Mouse (Mus musculus): ENCODE data around the gene Gm37419. TPM values are rescaled to one million over a fixed set of nuclear protein-coding genes. Genes with fewer than 3 reads are reported as not detected.

Gm37419 gene
- polyA plus RNA-seq, 1 experiment from 2014 or later, result not detected

DNA sequence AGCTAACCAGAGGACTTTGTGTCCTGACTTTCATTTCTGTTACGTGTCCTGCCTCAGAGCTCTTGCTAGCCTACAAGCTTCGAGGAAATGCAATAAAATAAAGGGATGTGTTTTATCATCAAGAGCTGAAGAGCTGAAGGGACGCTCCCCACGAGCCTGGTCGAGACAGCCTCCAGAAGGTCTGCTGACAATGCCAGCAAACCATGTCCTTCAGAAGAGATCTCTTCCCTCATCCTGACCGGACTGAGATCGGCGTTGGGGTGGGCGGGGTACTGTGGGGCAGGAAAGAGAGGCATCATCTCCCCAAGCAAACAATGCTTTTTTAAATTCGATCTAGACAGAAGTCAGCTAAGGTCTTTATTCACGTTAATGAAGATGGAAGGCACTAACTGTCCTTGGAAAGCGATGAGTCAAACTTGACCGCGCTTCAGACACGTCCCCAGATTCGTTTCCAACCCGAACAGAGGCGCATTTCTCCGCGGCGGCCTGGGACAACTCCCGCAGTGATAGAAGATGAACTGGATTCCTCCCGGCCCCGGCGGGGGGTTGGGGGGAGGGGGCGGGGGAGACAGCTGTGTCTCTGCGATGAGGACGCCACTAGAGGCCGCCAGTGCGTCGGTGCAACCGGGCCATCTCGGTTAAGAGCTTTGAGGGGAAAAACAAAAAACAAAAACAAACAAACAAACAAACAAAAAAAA is 5.2 kb upstream of the Gm37419 start:
- WGBS, result under 1% methylated on average over 33 of the region's 33 CpGs
- Histone ChIP-seq H3K27ac (ENCODE audit: low read depth) (no peak overlapping the region), H3K36me3 (ENCODE audit: control insufficient read depth, insufficient read depth, low read length) (no peaks in the 10 kb centered on the region), H3K4me3 (ENCODE audit: low read depth, low read length) (peak overlapping the region; percentile 33), H3K27me3 (replicated peaks; ENCODE audit: control insufficient read depth, insufficient read depth, low read length) (peaks cover 30% of the 10 kb centered on the region), H3K4me1 (replicated peaks; ENCODE audit: control insufficient read depth, insufficient read depth, low read length) (peaks cover 28% of the 10 kb centered on the region), H3K9ac (ENCODE audit: low read length) (peak overlapping the region; percentile 21), H3K4me2 (ENCODE audit: low read length) (peak overlapping the region; percentile 93), H3K9me3 (ENCODE audit: control insufficient read depth, low read length) (no peaks in the 10 kb centered on the region)
- ATAC-seq (replicated peaks; ENCODE audit: low FRiP score, low TSS enrichment, low read depth), result no peak
- DNase-seq (ENCODE audit: low spot score), result peak; percentile 84

- Histone ChIP-seq H3K27ac (ENCODE audit: low read depth) (no peak overlapping the region), H3K27me3 (replicated peaks; ENCODE audit: control insufficient read depth, insufficient read depth, low read length) (peaks cover 30% of the 10 kb centered on the region), H3K36me3 (ENCODE audit: control insufficient read depth, insufficient read depth, low read length) (no peaks in the 10 kb centered on the region), H3K4me2 (ENCODE audit: low read length) (peak overlapping the region; percentile 94), H3K4me1 (replicated peaks; ENCODE audit: control insufficient read depth, insufficient read depth, low read length) (peaks cover 28% of the 10 kb centered on the region), H3K4me3 (ENCODE audit: low read depth, low read length) (peak overlapping the region; percentile 41), H3K9ac (ENCODE audit: low read length) (peak overlapping the region; percentile 42; the same call in 1 of the 2 replicates), H3K9me3 (ENCODE audit: control insufficient read depth, low read length) (no peaks in the 10 kb centered on the region)
- under 1% methylated on average over 22 of the region's 22 CpGs for WGBS
- ATAC-seq (replicated peaks; ENCODE audit: low FRiP score, low TSS enrichment, low read depth) (0 out of 2 replicates have a peak, but pooled peaks have one; percentile 21), DNase-seq (ENCODE audit: low spot score) (peak; percentile 96)
Observed at GRCm38 (mm10) chr16:23984183-23984582, 4.1 kb upstream of the Gm37419 start.

- peaks cover 32% of the 10 kb centered on the region for H3K4me1 ChIP-seq (replicated peaks; ENCODE audit: control insufficient read depth, insufficient read depth, low read length)
- peak overlapping the region; percentile 42 for H3K9ac ChIP-seq (ENCODE audit: low read length)
- ATAC-seq (replicated peaks; ENCODE audit: low FRiP score, low TSS enrichment, low read depth) (no peak), DNase-seq (ENCODE audit: low spot score) (peak; percentile 79)
- peak overlapping the region; percentile 94 for H3K4me2 ChIP-seq (ENCODE audit: low read length)
- no peaks in the 10 kb centered on the region for H3K36me3 ChIP-seq (ENCODE audit: control insufficient read depth, insufficient read depth, low read length)
- no peaks in the 10 kb centered on the region for H3K9me3 ChIP-seq (ENCODE audit: control insufficient read depth, low read length)
- H3K27me3 ChIP-seq (replicated peaks; ENCODE audit: control insufficient read depth, insufficient read depth, low read length), result peaks cover 25% of the 10 kb centered on the region
- H3K4me3 ChIP-seq (ENCODE audit: low read depth, low read length), result peak overlapping the region; percentile 41
- no peak overlapping the region for H3K27ac ChIP-seq (ENCODE audit: low read depth)
- 3% methylated on average over 22 of the region's 22 CpGs for WGBS
Observed at GRCm38 (mm10) chr16:23984760-23985466, 3.4 kb upstream of the Gm37419 start.

- Histone ChIP-seq H3K36me3 (ENCODE audit: control insufficient read depth, insufficient read depth, low read length) (no peaks in the 10 kb centered on the region), H3K4me3 (ENCODE audit: low read depth, low read length) (no peak overlapping the region)
Observed at GRCm38 (mm10) chr16:23985467-23985861, 2.8 kb upstream of the Gm37419 start.

DNA sequence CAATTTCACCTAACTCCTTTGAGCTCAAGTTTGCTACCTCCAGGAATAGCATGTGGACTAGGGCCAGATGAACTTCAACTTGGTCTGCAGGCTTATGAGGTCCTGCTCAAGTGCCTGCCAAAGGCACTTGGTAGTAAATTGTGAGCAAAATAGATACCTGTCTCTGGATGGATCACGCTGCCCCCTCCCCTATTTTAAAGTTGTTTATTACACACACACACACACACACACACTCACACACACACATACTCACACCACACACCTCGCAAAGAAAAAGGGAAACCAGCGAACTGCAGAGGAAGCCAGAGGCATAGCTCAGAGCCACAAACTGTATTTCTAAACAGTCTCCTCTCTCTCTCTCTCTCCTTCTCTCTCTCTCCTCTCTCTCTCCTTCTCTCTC is 2.1 kb upstream of the Gm37419 start:
- 10% methylated on average over 3 of the region's 3 CpGs for WGBS
- H3K4me2 ChIP-seq (ENCODE audit: low read length), result peak overlapping the region; percentile 95
- DNase-seq (ENCODE audit: low spot score) (no peak), ATAC-seq (replicated peaks; ENCODE audit: low FRiP score, low TSS enrichment, low read depth) (no peak)
- H3K27ac ChIP-seq (ENCODE audit: low read depth), result no peak overlapping the region
- H3K4me1 ChIP-seq (replicated peaks; ENCODE audit: control insufficient read depth, insufficient read depth, low read length), result peaks cover 33% of the 10 kb centered on the region
- no peaks in the 10 kb centered on the region for H3K36me3 ChIP-seq (ENCODE audit: control insufficient read depth, insufficient read depth, low read length)
- no peak overlapping the region for H3K9ac ChIP-seq (ENCODE audit: low read length)
- H3K27me3 ChIP-seq (replicated peaks; ENCODE audit: control insufficient read depth, insufficient read depth, low read length), result peaks cover 12% of the 10 kb centered on the region
- no peaks in the 10 kb centered on the region for H3K9me3 ChIP-seq (ENCODE audit: control insufficient read depth, low read length)
- peak overlapping the region; percentile 79; the same call in 1 of the 2 replicates for H3K4me3 ChIP-seq (ENCODE audit: low read depth, low read length)

More at GRCm38 (mm10) chr16:23985467-23985861, 2.8 kb upstream of the Gm37419 start:
- H3K27ac ChIP-seq (ENCODE audit: low read depth), result no peak overlapping the region
- no peak overlapping the region for H3K9ac ChIP-seq (ENCODE audit: low read length)
- H3K4me1 ChIP-seq (replicated peaks; ENCODE audit: control insufficient read depth, insufficient read depth, low read length), result peaks cover 33% of the 10 kb centered on the region
- peak overlapping the region; percentile 94 for H3K4me2 ChIP-seq (ENCODE audit: low read length)
- no peaks in the 10 kb centered on the region for H3K9me3 ChIP-seq (ENCODE audit: control insufficient read depth, low read length)
- H3K27me3 ChIP-seq (replicated peaks; ENCODE audit: control insufficient read depth, insufficient read depth, low read length), result peaks cover 19% of the 10 kb centered on the region
- DNase-seq (ENCODE audit: low spot score), result no peak
- no peak for ATAC-seq (replicated peaks; ENCODE audit: low FRiP score, low TSS enrichment, low read depth)
- WGBS, result 6% methylated on average over 6 of the region's 6 CpGs

DNA sequence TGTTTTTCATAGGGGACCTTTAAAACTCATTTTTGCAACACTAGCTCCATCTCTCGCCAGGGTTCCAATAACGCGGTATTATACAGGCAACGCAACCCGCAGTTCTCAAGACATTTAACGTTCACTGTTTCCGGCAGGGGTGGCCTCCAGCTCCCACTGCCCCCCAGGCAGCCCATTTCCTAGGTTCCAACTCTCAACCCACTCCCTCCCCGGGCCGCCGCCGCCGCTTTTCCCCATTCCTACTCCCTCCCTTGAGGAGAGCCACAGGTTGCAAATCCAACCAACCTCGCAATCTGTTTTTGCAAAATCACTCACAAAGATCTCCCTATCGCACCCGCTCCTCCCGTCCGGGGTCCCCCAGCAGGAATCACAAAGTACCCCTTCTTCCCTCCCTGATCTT is 1.4 kb upstream of the Gm37419 start:
- Histone ChIP-seq H3K4me3 (ENCODE audit: low read depth, low read length) (peak overlapping the region; percentile 79), H3K27ac (ENCODE audit: low read depth) (no peak overlapping the region), H3K36me3 (ENCODE audit: control insufficient read depth, insufficient read depth, low read length) (no peaks in the 10 kb centered on the region), H3K4me2 (ENCODE audit: low read length) (peak overlapping the region; percentile 95), H3K4me1 (replicated peaks; ENCODE audit: control insufficient read depth, insufficient read depth, low read length) (peaks cover 30% of the 10 kb centered on the region), H3K9ac (ENCODE audit: low read length) (peak overlapping the region; percentile 71), H3K27me3 (replicated peaks; ENCODE audit: control insufficient read depth, insufficient read depth, low read length) (peaks cover 5% of the 10 kb centered on the region; the same call in 1 of the 2 replicates), H3K9me3 (ENCODE audit: control insufficient read depth, low read length) (no peaks in the 10 kb centered on the region)
- DNase-seq (ENCODE audit: low spot score) (peak; percentile 75), ATAC-seq (replicated peaks; ENCODE audit: low FRiP score, low TSS enrichment, low read depth) (no peak)
- 3% methylated on average over 17 of the region's 17 CpGs for WGBS

DNA sequence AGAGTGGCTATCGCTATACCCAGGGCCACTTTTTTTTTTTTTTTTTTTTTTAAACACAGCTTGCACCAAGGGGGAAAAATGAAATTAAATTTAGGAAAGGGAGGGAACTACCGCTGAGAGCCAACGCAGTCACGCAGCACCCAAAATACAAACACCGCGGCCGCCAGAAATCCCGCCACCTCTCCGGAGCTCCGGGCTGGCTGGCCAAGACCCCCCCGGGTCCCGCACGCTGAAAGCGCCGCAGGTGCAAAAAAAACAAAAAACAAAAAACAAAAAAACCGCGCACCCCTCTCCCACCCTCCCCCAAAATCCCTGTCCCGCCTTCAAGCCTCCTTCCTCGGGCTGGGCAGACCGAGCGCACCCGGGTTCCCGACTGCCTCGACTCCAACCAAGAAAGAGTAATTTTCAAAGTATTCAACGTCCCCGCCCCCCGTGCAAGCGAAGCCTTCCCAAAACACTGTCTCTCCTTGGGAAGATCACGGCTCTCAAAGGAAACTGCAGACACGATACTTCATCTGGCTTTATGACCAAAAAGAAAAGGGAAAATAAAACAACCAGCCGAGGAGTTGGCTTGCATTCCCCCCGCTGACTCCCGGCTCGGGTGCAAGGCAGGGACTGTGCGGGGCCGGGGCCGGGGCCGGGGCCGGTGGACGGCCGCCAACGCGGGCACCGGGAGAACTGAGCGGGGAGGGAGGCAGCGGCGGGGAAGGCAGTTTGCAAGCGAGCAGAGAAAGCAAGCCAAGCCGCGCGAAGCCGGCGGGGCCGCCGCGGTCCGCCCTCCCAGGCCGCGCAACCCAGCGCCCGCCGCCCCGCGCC is 733 bp upstream of the Gm37419 start:
- H3K27me3 ChIP-seq (replicated peaks; ENCODE audit: control insufficient read depth, insufficient read depth, low read length), result peaks cover 3% of the 10 kb centered on the region; the same call in 1 of the 2 replicates
- H3K9me3 ChIP-seq (ENCODE audit: control insufficient read depth, low read length), result no peaks in the 10 kb centered on the region
- no peak for ATAC-seq (replicated peaks; ENCODE audit: low FRiP score, low TSS enrichment, low read depth)
- H3K4me3 ChIP-seq (ENCODE audit: low read depth, low read length), result peak overlapping the region; percentile 79
- peak overlapping the region; percentile 71 for H3K9ac ChIP-seq (ENCODE audit: low read length)
- peak overlapping the region; percentile 95 for H3K4me2 ChIP-seq (ENCODE audit: low read length)
- DNase-seq (ENCODE audit: low spot score), result peak; percentile 80
- under 1% methylated on average over 62 of the region's 64 CpGs for WGBS
- peak overlapping the region; percentile 98 for H3K27ac ChIP-seq (ENCODE audit: low read depth)
- no peaks in the 10 kb centered on the region for H3K36me3 ChIP-seq (ENCODE audit: control insufficient read depth, insufficient read depth, low read length)
- peaks cover 28% of the 10 kb centered on the region for H3K4me1 ChIP-seq (replicated peaks; ENCODE audit: control insufficient read depth, insufficient read depth, low read length)

DNA sequence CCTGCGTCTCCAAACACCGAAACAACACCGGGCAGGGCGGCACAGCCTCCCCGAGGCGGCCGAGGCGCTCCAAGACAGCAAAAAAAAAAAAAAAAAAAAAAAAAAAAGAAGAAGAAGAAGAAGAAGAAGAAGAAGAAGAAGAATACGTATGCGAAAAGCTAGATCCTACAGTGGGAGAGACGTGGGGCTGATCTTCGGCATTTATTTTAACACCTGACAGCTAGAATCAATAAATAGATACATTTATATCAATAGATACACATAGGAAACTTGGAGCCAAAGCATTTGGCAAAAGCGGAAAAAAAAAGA is 171 bp upstream of the Gm37419 start:
- peak overlapping the region; percentile 71 for H3K9ac ChIP-seq (ENCODE audit: low read length)
- H3K4me3 ChIP-seq (ENCODE audit: low read depth, low read length), result peak overlapping the region; percentile 79
- H3K27me3 ChIP-seq (replicated peaks; ENCODE audit: control insufficient read depth, insufficient read depth, low read length), result peaks cover 3% of the 10 kb centered on the region; the same call in 1 of the 2 replicates
- no peaks in the 10 kb centered on the region for H3K36me3 ChIP-seq (ENCODE audit: control insufficient read depth, insufficient read depth, low read length)
- DNase-seq (ENCODE audit: low spot score) (no peak), ATAC-seq (replicated peaks; ENCODE audit: low FRiP score, low TSS enrichment, low read depth) (no peak)
- 1% methylated on average over 13 of the region's 13 CpGs for WGBS
- peak overlapping the region; percentile 95 for H3K4me2 ChIP-seq (ENCODE audit: low read length)
- peak overlapping the region; percentile 98 for H3K27ac ChIP-seq (ENCODE audit: low read depth)
- H3K9me3 ChIP-seq (ENCODE audit: control insufficient read depth, low read length), result no peaks in the 10 kb centered on the region
- H3K4me1 ChIP-seq (replicated peaks; ENCODE audit: control insufficient read depth, insufficient read depth, low read length), result peaks cover 30% of the 10 kb centered on the region

All from intestine, embryonic 14.5 days (tissue).